In the genomic region with DNA sequence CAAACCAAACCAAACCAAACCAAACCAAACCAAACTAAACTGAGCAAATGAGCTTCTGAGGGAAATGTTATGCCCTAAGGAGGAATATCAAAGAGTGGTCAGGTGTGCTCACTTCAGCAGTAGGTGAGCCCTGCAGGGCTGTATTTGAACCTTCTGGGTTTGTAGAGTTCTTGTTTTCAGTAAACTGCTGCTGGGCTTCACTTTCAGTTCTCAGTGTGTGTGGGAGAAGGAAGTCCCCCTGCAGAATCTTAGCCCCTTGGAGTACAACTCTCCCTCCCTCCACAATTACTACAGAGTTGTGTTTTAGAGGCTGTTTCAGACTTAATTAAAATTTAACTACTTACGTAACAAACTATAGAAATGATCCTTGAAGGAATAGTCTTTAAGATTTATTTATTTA, we compare ENCODE assay signal across 34 mouse cellular contexts. TPM values are rescaled to one million over a fixed set of nuclear protein-coding genes. Genes with fewer than 3 reads are reported as not detected.
"Had no signal": no experiment of that assay in that cellular context is flagged by ENCODE, and none has a peak within 500 bp of the region (broad histone marks: within the 10 kb centered on the region; RNA-seq: fewer than 3 reads in every experiment).

No protein-coding gene starts in this region.

- DNase-seq: left cerebral cortex, postnatal 4 days; liver; liver, embryonic 13.5 days; liver, postnatal 0 days; lung, adult 18-20 months; lung, adult 2 months; lung, embryonic 14.5 days; lung, postnatal 10 days; lung, postnatal 14 days; lung, postnatal 36 days; lung, postnatal 4 days; midbrain, embryonic 14.5 days had no signal

- H3K4me2 ChIP-seq: limb, embryonic 12.5 days; limb, embryonic 13.5 days; limb, embryonic 15.5 days; liver, embryonic 11.5 days; liver, embryonic 12.5 days; liver, embryonic 13.5 days; liver, embryonic 15.5 days; lung, embryonic 14.5 days; lung, embryonic 15.5 days; midbrain, embryonic 12.5 days; midbrain, embryonic 15.5 days; neural tube, embryonic 12.5 days had no signal

- H3K4me3 ChIP-seq: left cerebral cortex, adult 2 months; limb, embryonic 10.5 days; limb, embryonic 12.5 days; limb, embryonic 13.5 days; limb, embryonic 15.5 days; liver, embryonic 12.5 days; liver, embryonic 13.5 days; liver, embryonic 15.5 days; lung, embryonic 15.5 days; megakaryocyte, embryonic 14.5 days; midbrain, embryonic 10.5 days; midbrain, embryonic 12.5 days; midbrain, embryonic 15.5 days; myocyte; neural tube, embryonic 12.5 days had no signal

- H3K9ac ChIP-seq: limb, embryonic 12.5 days; limb, embryonic 13.5 days; limb, embryonic 15.5 days; liver, embryonic 12.5 days; liver, embryonic 13.5 days; liver, embryonic 14.5 days; liver, embryonic 15.5 days; liver, postnatal 0 days; lung, embryonic 14.5 days; lung, embryonic 15.5 days; midbrain, embryonic 12.5 days; midbrain, embryonic 15.5 days; neural tube, embryonic 12.5 days had no signal

- H3K9me3 ChIP-seq: limb, embryonic 10.5 days; limb, embryonic 12.5 days; limb, embryonic 13.5 days; limb, embryonic 15.5 days; liver, embryonic 12.5 days; liver, embryonic 13.5 days; liver, embryonic 15.5 days; lung, embryonic 15.5 days; megakaryocyte, embryonic 14.5 days; midbrain, embryonic 10.5 days; midbrain, embryonic 12.5 days; midbrain, embryonic 15.5 days; neural tube, embryonic 12.5 days had no signal

- H3K36me3 ChIP-seq: limb, embryonic 10.5 days; limb, embryonic 12.5 days; limb, embryonic 13.5 days; limb, embryonic 15.5 days; liver, embryonic 12.5 days; liver, embryonic 13.5 days; liver, embryonic 15.5 days; lung, embryonic 15.5 days; midbrain, embryonic 10.5 days; midbrain, embryonic 12.5 days; midbrain, embryonic 15.5 days; neural tube, embryonic 12.5 days had no signal

- H3K4me1 ChIP-seq: limb, embryonic 12.5 days; lung, embryonic 15.5 days had no signal

- H3K27ac ChIP-seq: left cerebral cortex, adult 2 months; limb, embryonic 10.5 days; limb, embryonic 12.5 days; limb, embryonic 13.5 days; limb, embryonic 15.5 days; liver, embryonic 12.5 days; liver, embryonic 13.5 days; liver, embryonic 14.5 days; liver, embryonic 15.5 days; lung, embryonic 15.5 days; macrophage; midbrain, embryonic 10.5 days; midbrain, embryonic 12.5 days; midbrain, embryonic 15.5 days; neural tube, embryonic 12.5 days had no signal

- H3K27me3 ChIP-seq: limb, embryonic 13.5 days; limb, embryonic 15.5 days; liver, embryonic 12.5 days; liver, embryonic 13.5 days; liver, embryonic 15.5 days; lung, embryonic 15.5 days; midbrain, embryonic 12.5 days; midbrain, embryonic 15.5 days; neural tube, embryonic 12.5 days had no signal

- ATAC-seq: liver, embryonic 12.5 days; liver, postnatal 0 days; lung, postnatal 0 days; midbrain, embryonic 15.5 days; midbrain, embryonic 16.5 days had no signal

RNA-seq across cellular contexts. Expression of gene Hist1h2bj, which starts 10.7 kb away (rescaled TPM):
- polyA plus RNA-seq: liver, adult 2 months; macrophage had no signal

RNA-seq across cellular contexts. Expression of gene Hist1h2ag, which starts 11.0 kb away (rescaled TPM):
- total RNA-seq: monocyte, adult 5-6 weeks had no signal
- polyA plus RNA-seq: macrophage; midbrain, postnatal 0 days had no signal

RNA-seq across cellular contexts. Expression of gene Hist1h2bk, which starts 18.1 kb away (rescaled TPM):
- polyA plus RNA-seq: macrophage; midbrain, embryonic 16.5 days; midbrain, postnatal 0 days had no signal

RNA-seq across cellular contexts. Expression of gene Hist1h2ah, which starts 18.4 kb away (rescaled TPM):
- total RNA-seq: monocyte, adult 5-6 weeks had no signal
- polyA plus RNA-seq: liver, adult 2 months; macrophage; midbrain, embryonic 14.5 days; midbrain, embryonic 15.5 days; midbrain, embryonic 16.5 days had no signal
